Mouse (Mus musculus) embryonic facial prominence, embryonic 11.5 days (tissue): ENCODE data around the gene Tmem139. TPM values are rescaled to one million over a fixed set of nuclear protein-coding genes. Genes with fewer than 3 reads are reported as not detected.

Source experiments
- ATAC-seq: fragments of 200-750 bp; cut with Nextera tagmentation; replicated peaks from 2 replicates; pipeline ENCODE4 v1.8.0; 2017; ENCODE audit warnings: low read depth; ENCODE audit not compliant: insufficient number of reproducible peaks, low FRiP score, low TSS enrichment
- DNase-seq: peaks from one replicate; pipeline ENCODE4 v3.0.0-alpha.2; 2015; ENCODE audit warnings: low spot score
- H3K27ac ChIP-seq: fragments of 300-500 bp; sonication (generic); replicated peaks from 2 replicates; pipeline ENCODE4 v1.5.1; 2014; ENCODE audit warnings: mild to moderate bottlenecking, low read depth, low read length, control low read depth
- H3K27me3 ChIP-seq: fragments of 300-500 bp; sonication (generic); 2 replicates; pipeline ENCODE4 v1.6.1; 2014; ENCODE audit warnings: mild to moderate bottlenecking, low read length, moderate library complexity, mixed read lengths; ENCODE audit not compliant: control insufficient read depth, insufficient read depth
- H3K36me3 ChIP-seq: fragments of 300-500 bp; sonication (generic); replicated peaks from 2 replicates; pipeline ENCODE4 v1.6.1; 2014; ENCODE audit warnings: low read depth, mild to moderate bottlenecking, low read length, moderate library complexity, mixed read lengths; ENCODE audit not compliant: control insufficient read depth, insufficient read depth
- H3K4me1 ChIP-seq: fragments of 300-500 bp; sonication (generic); 2 replicates; pipeline ENCODE4 v1.6.1; 2014; ENCODE audit warnings: low read length, mixed read lengths; ENCODE audit not compliant: control insufficient read depth, insufficient read depth
- H3K4me2 ChIP-seq: fragments of 300-500 bp; sonication (generic); 2 replicates; pipeline ENCODE4 v1.6.1; 2014; ENCODE audit warnings: low read depth, mild to moderate bottlenecking, control low read depth, low read length, moderate library complexity
- H3K4me3 ChIP-seq: fragments of 300-500 bp; sonication (generic); 2 replicates; pipeline ENCODE4 v1.5.1; 2014; ENCODE audit warnings: low read depth, low read length, control low read depth
- H3K9ac ChIP-seq: fragments of 300-500 bp; sonication (generic); replicated peaks from 2 replicates; pipeline ENCODE4 v1.6.1; 2014; ENCODE audit warnings: mild to moderate bottlenecking, control low read depth, low read length
- H3K9me3 ChIP-seq: fragments of 300-500 bp; sonication (generic); replicated peaks from 2 replicates; pipeline ENCODE4 v1.6.1; 2016; ENCODE audit warnings: mild to moderate bottlenecking, low read length, inconsistent platforms, mixed read lengths; ENCODE audit not compliant: control insufficient read depth
- WGBS: fragments of 180-500 bp; shearing (Covaris S2); extraction: QIAGEN DNeasy Blood & Tissue Kit; methylation state at CpG from one replicate; pipeline ENCODE4 v1.1.7; 2014; 5-methylcytosine and 5-hydroxymethylcytosine counted together
- polyA plus RNA-seq: library from polyadenylated mRNA; unstranded; fragments of >200 nt; fragmentation: Nextera tagmentation; extraction: Ambion mirVana; gene quantifications from 2 replicates; pipeline ENCODE4 v1.2.1, GENCODE M21; 2014

Tmem139 gene
- polyA plus RNA-seq, 1 experiment from 2014 or later = 0.73 TPM

GRCm38 (mm10) chr6:42264626-42265312 is 3.0 kb downstream of the Tmem139 start, which contains the start of gene Casp2:
TSS of gene Casp2 (plus strand) at chr6:42264985.
- no peaks in the 10 kb centered on the region for H3K4me1 ChIP-seq
- peak within 1 kb of the TSS; percentile 70 for H3K4me3 ChIP-seq
- H3K4me2 ChIP-seq = peak within 1 kb of the TSS; percentile 81
- H3K27me3 ChIP-seq = no peaks in the 10 kb centered on the region
- H3K36me3 ChIP-seq = peaks cover 5% of the 10 kb centered on the region
- DNase-seq = peak; percentile 99
- H3K9me3 ChIP-seq = no peaks in the 10 kb centered on the region
- H3K27ac ChIP-seq = peak within 1 kb of the TSS; percentile 83
- WGBS = under 1% methylated on average over 42 of the region's 51 CpGs
- H3K9ac ChIP-seq = peak within 1 kb of the TSS; percentile 94
- peak; percentile 100 for ATAC-seq

- Histone ChIP-seq H3K4me3 (peak overlapping the region; percentile 70), H3K4me2 (peak overlapping the region; percentile 81), H3K9ac (peak overlapping the region; percentile 94), H3K27ac (peak overlapping the region; percentile 83), H3K9me3 (no peaks in the 10 kb centered on the region), H3K27me3 (no peaks in the 10 kb centered on the region), H3K4me1 (no peaks in the 10 kb centered on the region), H3K36me3 (peaks cover 5% of the 10 kb centered on the region)
- ATAC-seq (no peak), DNase-seq (peak; percentile 54)
- WGBS = under 1% methylated on average over 21 of the region's 21 CpGs
Measured at GRCm38 (mm10) chr6:42265391-42266330, 3.9 kb downstream of the Tmem139 start.

- H3K27ac ChIP-seq = no peak overlapping the region
- H3K4me1 ChIP-seq = no peaks in the 10 kb centered on the region
- H3K36me3 ChIP-seq = peaks cover 12% of the 10 kb centered on the region
- no peak overlapping the region for H3K4me2 ChIP-seq
- H3K9me3 ChIP-seq = no peaks in the 10 kb centered on the region
- H3K27me3 ChIP-seq = no peaks in the 10 kb centered on the region
- ATAC-seq (no peak), DNase-seq (no peak)
- H3K9ac ChIP-seq = no peak overlapping the region
- no peak overlapping the region for H3K4me3 ChIP-seq
Measured at GRCm38 (mm10) chr6:42270817-42271216, 9.0 kb downstream of the Tmem139 start.

GRCm38 (mm10) chr6:42276151-42276550 is 14.4 kb downstream of the Tmem139 start:
- 62% methylated on average over 2 of the region's 2 CpGs for WGBS
- H3K27ac ChIP-seq = no peak overlapping the region
- ATAC-seq (no peak), DNase-seq (no peak)
- no peaks in the 10 kb centered on the region for H3K4me1 ChIP-seq
- no peak overlapping the region for H3K9ac ChIP-seq
- no peaks in the 10 kb centered on the region for H3K27me3 ChIP-seq
- peaks cover 22% of the 10 kb centered on the region for H3K36me3 ChIP-seq
- no peaks in the 10 kb centered on the region for H3K9me3 ChIP-seq
- H3K4me2 ChIP-seq = no peak overlapping the region
- no peak overlapping the region for H3K4me3 ChIP-seq

GRCm38 (mm10) chr6:42282865-42283528 is 21.2 kb downstream of the Tmem139 start:
- Histone ChIP-seq H3K27ac (no peak overlapping the region), H3K4me1 (no peaks in the 10 kb centered on the region), H3K4me3 (no peak overlapping the region), H3K9me3 (no peaks in the 10 kb centered on the region), H3K4me2 (no peak overlapping the region), H3K9ac (no peak overlapping the region), H3K27me3 (no peaks in the 10 kb centered on the region), H3K36me3 (peaks cover 14% of the 10 kb centered on the region)
- 87% methylated on average over 5 of the region's 5 CpGs for WGBS
- ATAC-seq (peak; percentile 42; the same call in 1 of the 2 replicates), DNase-seq (no peak)

GRCm38 (mm10) chr6:42286448-42286847 is 24.7 kb downstream of the Tmem139 start, which contains the start of gene Clcn1:
TSS of gene Clcn1 (plus strand) at chr6:42286685.
- Histone ChIP-seq H3K9ac (no peak within 1 kb of the TSS), H3K27me3 (no peaks in the 10 kb centered on the region), H3K27ac (no peak within 1 kb of the TSS), H3K36me3 (peaks cover 3% of the 10 kb centered on the region), H3K4me2 (no peak within 1 kb of the TSS), H3K9me3 (no peaks in the 10 kb centered on the region), H3K4me1 (no peaks in the 10 kb centered on the region), H3K4me3 (no peak within 1 kb of the TSS)
- WGBS = 66% methylated on average over 4 of the region's 5 CpGs
- DNase-seq = no peak
- peak; percentile 15; the same call in 1 of the 2 replicates for ATAC-seq

- DNase-seq (no peak), ATAC-seq (no peak)
- Histone ChIP-seq H3K9ac (no peak overlapping the region), H3K36me3 (no peaks in the 10 kb centered on the region; the same call in 1 of the 2 replicates), H3K27ac (no peak overlapping the region), H3K4me3 (no peak overlapping the region), H3K4me2 (no peak overlapping the region), H3K9me3 (no peaks in the 10 kb centered on the region), H3K27me3 (no peaks in the 10 kb centered on the region), H3K4me1 (no peaks in the 10 kb centered on the region)
Measured at GRCm38 (mm10) chr6:42287562-42287961, 25.8 kb downstream of the Tmem139 start.
